In genomic region chr17:44728464-44728863, GRCm38 (mm10) we compare ENCODE assay signal across 18 mouse cellular contexts. TPM values are rescaled to one million over a fixed set of nuclear protein-coding genes. Genes with fewer than 3 reads are reported as not detected.
DNase-seq lines count a peak whose midpoint lies in the region; ATAC-seq lines count a peak whose summit lies in the region.
"Had no signal": no experiment of that assay in that cellular context is flagged by ENCODE, and none has a peak within 500 bp of the region (broad histone marks: within the 10 kb centered on the region; RNA-seq: fewer than 3 reads in every experiment).

No protein-coding gene starts in this region.

- no peaks in the 10 kb centered on the region for H3K4me1 ChIP-seq in liver, embryonic 11.5 days (replicated peaks; ENCODE audit: control insufficient read depth, insufficient read depth, low read length)
- no peaks in the 10 kb centered on the region for H3K4me1 ChIP-seq in liver, embryonic 12.5 days
- peaks cover 15% of the 10 kb centered on the region for H3K4me1 ChIP-seq in limb, embryonic 10.5 days
- no peaks in the 10 kb centered on the region for H3K4me1 ChIP-seq in midbrain, embryonic 13.5 days (replicated peaks)
- no peaks in the 10 kb centered on the region for H3K4me1 ChIP-seq in forebrain, embryonic 12.5 days
- H3K4me1 ChIP-seq: neural tube, embryonic 15.5 days had no signal

- H3K27ac ChIP-seq in liver, embryonic 11.5 days (ENCODE audit: low read depth, low read length) = no peak overlapping the region
- no peak overlapping the region for H3K27ac ChIP-seq in liver, embryonic 12.5 days
- H3K27ac ChIP-seq in limb, embryonic 10.5 days = no peak overlapping the region
- H3K27ac ChIP-seq in midbrain, embryonic 13.5 days = no peak overlapping the region
- H3K27ac ChIP-seq in forebrain, embryonic 12.5 days = no peak overlapping the region
- H3K27ac ChIP-seq: hindbrain, embryonic 10.5 days; limb, embryonic 12.5 days; liver, embryonic 14.5 days; neural tube, embryonic 15.5 days had no signal

- H3K27me3 ChIP-seq in liver, embryonic 11.5 days (replicated peaks; ENCODE audit: control insufficient read depth, insufficient read depth, low read length) = peaks cover 12% of the 10 kb centered on the region
- peaks cover 28% of the 10 kb centered on the region for H3K27me3 ChIP-seq in liver, embryonic 12.5 days (replicated peaks)
- H3K27me3 ChIP-seq in limb, embryonic 10.5 days (ENCODE audit: low read depth, poor library complexity, severe bottlenecking) = peaks cover 56% of the 10 kb centered on the region
- H3K27me3 ChIP-seq in midbrain, embryonic 13.5 days = peaks cover 49% of the 10 kb centered on the region
- H3K27me3 ChIP-seq in forebrain, embryonic 12.5 days = peaks cover 21% of the 10 kb centered on the region

- ATAC-seq in liver, embryonic 11.5 days (replicated peaks; ENCODE audit: low FRiP score) = no peak
- ATAC-seq in liver, embryonic 12.5 days = no peak
- peak; percentile 82 for ATAC-seq in activated CD4-positive, CD25-positive, alpha-beta regulatory T cell, adult 4 months
- no peak for ATAC-seq in midbrain, embryonic 13.5 days
- ATAC-seq in forebrain, embryonic 12.5 days (ENCODE audit: low FRiP score) = no peak
- ATAC-seq: midbrain, embryonic 16.5 days had no signal

- H3K9ac ChIP-seq in liver, embryonic 11.5 days (ENCODE audit: low read depth, low read length) = no peak overlapping the region
- no peak overlapping the region for H3K9ac ChIP-seq in liver, embryonic 12.5 days
- H3K9ac ChIP-seq in midbrain, embryonic 13.5 days (replicated peaks) = no peak overlapping the region
- H3K9ac ChIP-seq in forebrain, embryonic 12.5 days = no peak overlapping the region
- H3K9ac ChIP-seq: limb, embryonic 12.5 days; liver, embryonic 14.5 days; neural tube, embryonic 15.5 days had no signal

- H3K4me3 ChIP-seq in liver, embryonic 11.5 days (ENCODE audit: low read depth, low read length) = no peak overlapping the region
- no peak overlapping the region for H3K4me3 ChIP-seq in liver, embryonic 12.5 days
- no peak overlapping the region for H3K4me3 ChIP-seq in limb, embryonic 10.5 days
- no peak overlapping the region for H3K4me3 ChIP-seq in midbrain, embryonic 13.5 days (replicated peaks)
- no peak overlapping the region for H3K4me3 ChIP-seq in forebrain, embryonic 12.5 days (replicated peaks)
- H3K4me3 ChIP-seq: hindbrain, embryonic 10.5 days; limb, embryonic 12.5 days; neural tube, embryonic 15.5 days had no signal

- peak; percentile 8 for DNase-seq in liver, embryonic 11.5 days (ENCODE audit: low spot score)
- DNase-seq in limb, embryonic 10.5 days (ENCODE audit: low spot score) = peak; percentile 22
- no peak for DNase-seq in frontal cortex, postnatal 14 days (ENCODE audit: low spot score in 2 of 2)
- DNase-seq: cerebellum, adult 8-10 months; gastrocnemius, postnatal 25 days; kidney, adult 9 months; kidney, postnatal 25 days; retina, postnatal 1 day; thymus, adult 2 months had no signal

- H3K4me2 ChIP-seq in liver, embryonic 11.5 days = no peak overlapping the region
- no peak overlapping the region for H3K4me2 ChIP-seq in liver, embryonic 12.5 days
- no peak overlapping the region for H3K4me2 ChIP-seq in midbrain, embryonic 13.5 days (replicated peaks)
- no peak overlapping the region for H3K4me2 ChIP-seq in forebrain, embryonic 12.5 days
- H3K4me2 ChIP-seq: limb, embryonic 12.5 days; neural tube, embryonic 15.5 days had no signal

- H3K9me3 ChIP-seq in liver, embryonic 11.5 days (ENCODE audit: control insufficient read depth, low read length) = no peaks in the 10 kb centered on the region
- H3K9me3 ChIP-seq in liver, embryonic 12.5 days (replicated peaks) = no peaks in the 10 kb centered on the region
- H3K9me3 ChIP-seq in limb, embryonic 10.5 days (replicated peaks) = no peaks in the 10 kb centered on the region
- H3K9me3 ChIP-seq in midbrain, embryonic 13.5 days = no peaks in the 10 kb centered on the region
- H3K9me3 ChIP-seq in forebrain, embryonic 12.5 days = no peaks in the 10 kb centered on the region
- H3K9me3 ChIP-seq: hindbrain, embryonic 10.5 days; limb, embryonic 12.5 days; neural tube, embryonic 15.5 days had no signal

- H3K36me3 ChIP-seq in liver, embryonic 11.5 days (ENCODE audit: control insufficient read depth, insufficient read depth, low read length) = no peaks in the 10 kb centered on the region
- no peaks in the 10 kb centered on the region for H3K36me3 ChIP-seq in liver, embryonic 12.5 days
- no peaks in the 10 kb centered on the region for H3K36me3 ChIP-seq in limb, embryonic 10.5 days
- H3K36me3 ChIP-seq in midbrain, embryonic 13.5 days = no peaks in the 10 kb centered on the region
- no peaks in the 10 kb centered on the region for H3K36me3 ChIP-seq in forebrain, embryonic 12.5 days (replicated peaks)
- H3K36me3 ChIP-seq: hindbrain, embryonic 10.5 days; limb, embryonic 12.5 days; neural tube, embryonic 15.5 days had no signal

- 24% methylated on average over 2 of the region's 2 CpGs for WGBS in liver, embryonic 11.5 days
- WGBS in liver, embryonic 12.5 days (ENCODE audit: insufficient replicate concordance) = 32% methylated on average over 2 of the region's 2 CpGs
- WGBS in limb, embryonic 10.5 days = 45% methylated on average over 2 of the region's 2 CpGs
- WGBS in midbrain, embryonic 13.5 days = 53% methylated on average over 2 of the region's 2 CpGs
- WGBS in forebrain, embryonic 12.5 days = 47% methylated on average over 2 of the region's 2 CpGs

RNA-seq across cellular contexts. Expression of gene Supt3, which starts 48.5 kb away (rescaled TPM):
- polyA plus RNA-seq in liver, embryonic 11.5 days (2014; fragmentation: Nextera tagmentation; extraction: Ambion mirVana) = 15.6 and 17.7 TPM in 2 replicates
- polyA plus RNA-seq in liver, embryonic 12.5 days (2016; fragmentation: Nextera tagmentation; extraction: Ambion mirVana) = 10.9 and 11.1 TPM in 2 replicates
- polyA plus RNA-seq in activated CD4-positive, CD25-positive, alpha-beta regulatory T cell, adult 4 months (2017; shearing (Covaris generic)) = 10 to 100 TPM; 12.6 to 15.1 TPM
- 21.6 and 24.9 TPM in 2 replicates for polyA plus RNA-seq in limb, embryonic 10.5 days (2016; fragmentation: Nextera tagmentation; extraction: Ambion mirVana)
- 19.0 and 20.0 TPM in 2 replicates for polyA plus RNA-seq in midbrain, embryonic 13.5 days (2015; fragmentation: Nextera tagmentation; extraction: Ambion mirVana)
- 21.7 and 23.0 TPM in 2 replicates for polyA plus RNA-seq in forebrain, embryonic 12.5 days (2016; fragmentation: Nextera tagmentation; extraction: Ambion mirVana)

Comparison
In these comparisons a context has a peak if more than half of its experiments do, and no peak if none do; other contexts are left out.
1. DNase-seq: peak in liver, embryonic 11.5 days (single experiment) and limb, embryonic 10.5 days (single experiment); none in frontal cortex, postnatal 14 days (0 of 2).